Mouse (Mus musculus): ENCODE results near the gene Gm10715. TPM values are rescaled to one million over a fixed set of nuclear protein-coding genes. Genes with fewer than 3 reads are reported as not detected.

Gm10715 gene
- not detected for total RNA-seq (2023)

DNA sequence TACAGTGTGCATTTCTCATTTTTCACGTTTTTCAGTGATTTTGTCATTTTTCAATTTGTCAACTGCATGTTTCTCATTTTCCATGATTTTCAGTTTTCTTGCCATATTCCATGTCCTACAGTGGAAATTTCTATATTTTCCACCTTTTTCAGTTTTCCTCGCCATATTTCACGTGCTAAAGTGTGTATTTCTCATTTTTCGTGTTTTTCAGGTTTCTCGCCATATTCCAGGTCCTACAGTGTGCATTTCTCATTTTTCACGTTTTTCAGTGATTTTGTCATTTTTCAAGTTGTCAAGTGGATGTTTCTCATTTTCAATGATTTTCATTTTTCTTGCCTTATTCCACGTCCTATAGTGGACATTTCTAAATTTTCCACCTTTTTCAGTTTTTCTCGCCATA is at the start of gene Gm10715:
Gm10715 (plus strand) TSS at position 301 of the 400 bp plus-strand sequence.

GRCm38 (mm10) chr9:3000445-3000972 is 36.2 kb upstream of the Gm10715 start, which contains the start of gene Gm10722:
Gm10722 (plus strand) TSS chr9:3000922.

DNA sequence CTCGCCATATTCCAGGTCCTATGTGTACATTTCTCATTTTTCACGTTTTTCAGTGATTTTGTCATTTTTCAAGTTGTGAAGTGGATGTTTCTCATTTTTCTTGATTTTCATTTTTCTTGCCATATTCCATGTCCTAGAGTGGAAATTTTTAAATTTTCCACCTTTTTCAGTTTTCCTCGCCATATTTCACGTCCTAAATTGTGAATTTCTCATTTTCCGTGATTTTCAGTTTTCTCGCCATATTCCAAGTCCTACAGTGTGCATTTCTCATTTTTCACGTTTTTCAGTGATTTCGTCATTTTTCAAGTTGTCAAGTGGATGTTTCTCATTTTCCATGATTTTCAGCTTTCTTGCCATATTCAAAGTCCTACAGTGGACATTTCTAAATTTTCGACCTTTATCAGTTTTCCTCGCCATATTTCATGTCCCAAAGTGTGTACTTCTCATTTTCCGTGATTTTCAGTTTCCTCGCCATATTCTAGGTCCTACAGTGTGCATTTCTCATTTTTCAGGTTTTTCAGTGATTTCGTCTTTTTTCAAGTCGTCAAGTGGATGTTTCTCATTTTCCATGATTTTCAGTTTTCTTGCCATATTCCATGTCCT is 33.8 kb upstream of the Gm10715 start, which contains the start of gene Gm11168:
Gm11168 (plus strand) TSS at position 553 of the 603 bp plus-strand sequence.

GRCm38 (mm10) chr9:3012733-3013279 is 23.9 kb upstream of the Gm10715 start, which contains the start of gene Gm10721:
Gm10721 (plus strand) TSS chr9:3013140.

DNA sequence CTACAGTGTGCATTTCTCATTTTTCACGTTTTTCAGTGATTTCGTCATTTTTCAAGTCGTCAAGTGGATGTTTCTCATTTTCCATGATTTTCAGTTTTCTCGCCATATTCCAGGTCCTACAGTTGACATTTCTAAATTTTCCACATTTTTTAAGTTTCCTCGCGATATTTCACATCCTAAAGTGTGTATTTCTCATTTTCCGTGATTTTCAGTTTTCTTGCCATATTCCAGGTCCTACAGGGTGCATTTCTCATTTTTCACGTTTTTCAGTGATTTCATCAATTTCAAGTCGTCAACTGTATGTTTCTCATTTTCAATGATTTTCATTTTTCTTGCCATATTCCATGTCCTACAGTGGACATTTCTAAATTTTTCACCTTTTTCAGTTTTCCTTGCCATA is 21.3 kb upstream of the Gm10715 start, which contains the start of gene Gm10720:
Gm10720 (plus strand) TSS at position 301 of the 400 bp plus-strand sequence.

GRCm38 (mm10) chr9:3017108-3017507 is 19.6 kb upstream of the Gm10715 start, which contains the start of gene Gm10719:
Gm10719 (plus strand) TSS chr9:3017408.

GRCm38 (mm10) chr9:3023312-3023984 is 13.2 kb upstream of the Gm10715 start, which contains the start of gene Gm10718:
Gm10718 (plus strand) TSS chr9:3023547.

GRCm38 (mm10) chr9:3024912-3025467 is 11.7 kb upstream of the Gm10715 start, which contains the start of gene Gm10717:
Gm10717 (plus strand) TSS chr9:3025417.

DNA sequence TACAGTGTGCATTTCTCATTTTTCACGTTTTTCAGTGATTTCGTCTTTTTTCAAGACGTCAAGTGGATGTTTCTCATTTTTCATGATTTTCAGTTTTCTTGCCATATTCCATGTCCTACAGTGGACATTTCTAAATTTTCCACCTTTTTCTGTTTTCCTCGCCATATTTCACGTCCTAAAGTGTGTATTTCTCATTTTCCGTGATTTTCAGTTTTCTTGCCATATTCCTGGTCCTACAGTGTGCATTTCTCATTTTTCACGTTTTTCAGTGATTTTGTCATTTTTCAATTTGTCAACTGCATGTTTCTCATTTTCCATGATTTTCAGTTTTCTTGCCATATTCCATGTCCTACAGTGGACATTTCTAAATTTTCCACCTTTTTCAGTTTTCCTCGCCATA is 2.4 kb upstream of the Gm10715 start, which contains the start of gene Gm17535:
Gm17535 (plus strand) TSS at position 301 of the 400 bp plus-strand sequence.

Other genes with a start within 250 kb of the Gm10715 start
- gene Gm10722, start 36.0 kb upstream of the Gm10715 start, total RNA-seq (2023): not detected
- 1 to 10 TPM in 1 of 2 experiments, not detected in 1; 1.3 TPM for gene Gm11168, start 33.5 kb upstream of the Gm10715 start, total RNA-seq (2023)
- gene Gm10721, start 23.7 kb upstream of the Gm10715 start, total RNA-seq (2023): 1 to 10 TPM; 1.5 to 4.6 TPM
- 1 to 10 TPM in 1 of 2 experiments, not detected in 1; 1.8 TPM for gene Gm10720, start 21.2 kb upstream of the Gm10715 start, total RNA-seq (2023)
- 1 to 10 TPM; 3.2 to 4.5 TPM for gene Gm10719, start 19.5 kb upstream of the Gm10715 start, total RNA-seq (2023)
- gene Gm10718, start 13.3 kb upstream of the Gm10715 start, total RNA-seq (2023): 1 to 10 TPM; 3.5 to 6.1 TPM
- gene Gm10717, start 11.5 kb upstream of the Gm10715 start, total RNA-seq (2023): 1 to 10 TPM; 1.3 to 1.6 TPM
- gene Gm17535, start 2.3 kb upstream of the Gm10715 start, total RNA-seq (2023): not detected